Mouse (Mus musculus) ES-CJ7 (cell line): Measurements from ENCODE around the gene Erich3.

ENCODE experiments used
- DNase-seq: peaks from one replicate; pipeline ENCODE4 v3.0.0; 2011; ENCODE audit warnings: low read depth, low spot score

Gene Erich3

DNA sequence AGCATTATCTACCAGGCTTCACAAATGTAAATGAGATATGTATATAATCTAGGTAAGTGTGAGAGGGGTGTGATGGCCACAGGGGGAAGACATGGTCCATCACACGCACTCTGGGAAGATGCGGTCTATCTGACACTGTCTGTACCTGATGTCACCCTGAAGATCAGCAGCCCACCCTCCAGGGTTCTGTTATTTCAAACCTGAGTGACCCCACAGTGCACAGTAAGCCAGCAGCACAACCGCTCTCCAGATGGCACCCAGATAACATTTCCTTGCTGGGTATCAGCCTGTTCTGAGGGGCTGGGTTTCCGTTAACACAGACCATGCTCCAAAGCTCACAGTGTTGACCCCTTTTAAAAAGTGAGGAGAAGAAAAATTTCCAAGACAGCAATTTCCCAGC is 102.7 kb downstream of the Erich3 start:
- DNase-seq, result no peak

DNA sequence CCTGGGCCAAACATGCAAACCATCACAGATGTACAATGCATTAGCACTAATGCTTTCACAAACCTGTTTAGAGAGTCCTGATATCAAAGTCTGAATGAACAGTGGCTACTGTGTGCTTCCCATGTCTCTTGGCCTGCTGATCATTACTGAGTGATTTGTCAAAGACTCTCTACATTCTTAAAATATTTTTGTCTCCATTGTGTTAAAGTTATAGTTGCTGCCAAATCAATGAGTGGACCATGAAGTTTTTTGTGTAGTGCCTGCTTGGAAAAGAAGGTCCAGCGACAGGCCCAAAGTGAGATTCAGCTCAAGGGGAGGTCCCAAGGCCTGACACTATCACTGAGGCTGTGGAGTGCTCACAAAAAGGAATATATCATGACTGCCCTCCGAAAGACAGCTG is 108.0 kb downstream of the Erich3 start:
- DNase-seq, result no peak

DNA sequence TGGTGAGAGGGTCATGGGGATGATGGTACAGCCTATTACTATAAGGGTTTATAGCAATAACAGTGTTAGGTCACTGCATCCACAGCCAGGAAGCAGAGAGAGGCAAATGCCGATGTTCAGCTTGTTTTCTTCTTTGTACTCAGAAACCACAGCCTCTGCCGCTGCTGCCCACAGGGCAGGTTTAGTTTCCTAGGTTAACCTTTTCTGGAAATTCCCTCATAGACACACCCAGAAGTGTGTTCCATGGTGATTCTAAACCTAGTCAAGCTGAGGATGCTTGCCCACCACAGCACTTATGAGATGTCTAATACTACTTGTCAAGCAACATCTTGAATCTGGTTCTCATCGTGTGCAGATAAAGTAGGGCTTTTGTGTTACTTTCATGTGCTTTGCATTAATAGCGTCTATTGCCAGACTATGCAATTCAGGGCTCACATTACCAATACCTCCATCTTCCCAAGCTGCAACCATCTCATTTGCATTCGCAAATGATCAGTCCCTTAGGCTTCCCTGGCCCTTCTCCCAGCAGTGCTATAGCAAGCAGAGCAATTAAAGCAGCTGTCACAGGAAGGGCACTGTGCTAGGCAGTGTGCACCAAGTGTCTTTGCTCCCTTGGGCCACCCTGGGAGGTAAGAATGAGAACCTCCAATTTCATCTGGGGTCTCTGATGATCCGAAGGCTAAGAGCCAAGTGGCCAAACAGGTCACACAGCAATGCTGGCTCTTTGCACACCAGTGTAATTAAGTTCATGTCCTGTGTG is 115.4 kb downstream of the Erich3 start:
- DNase-seq, result no peak

DNA sequence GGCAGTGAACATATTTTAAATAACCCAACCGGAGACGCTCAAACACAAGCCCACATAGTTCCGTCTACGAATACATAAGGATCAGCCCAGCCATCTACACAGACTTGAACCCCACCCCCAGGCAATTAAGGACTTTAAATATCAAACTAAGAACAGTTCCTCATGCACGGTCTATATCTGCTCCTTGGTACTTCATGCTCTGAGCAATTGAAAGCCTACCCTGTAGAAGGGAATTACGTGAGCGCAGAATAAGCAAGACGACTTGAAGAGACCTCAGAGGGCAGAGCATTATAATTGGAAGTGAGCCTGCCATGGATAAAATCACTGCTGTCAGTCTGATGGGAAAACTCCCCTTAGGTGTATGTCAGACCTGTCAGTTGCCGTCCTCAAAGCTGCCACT is 122.7 kb downstream of the Erich3 start:
- DNase-seq, result no peak

DNA sequence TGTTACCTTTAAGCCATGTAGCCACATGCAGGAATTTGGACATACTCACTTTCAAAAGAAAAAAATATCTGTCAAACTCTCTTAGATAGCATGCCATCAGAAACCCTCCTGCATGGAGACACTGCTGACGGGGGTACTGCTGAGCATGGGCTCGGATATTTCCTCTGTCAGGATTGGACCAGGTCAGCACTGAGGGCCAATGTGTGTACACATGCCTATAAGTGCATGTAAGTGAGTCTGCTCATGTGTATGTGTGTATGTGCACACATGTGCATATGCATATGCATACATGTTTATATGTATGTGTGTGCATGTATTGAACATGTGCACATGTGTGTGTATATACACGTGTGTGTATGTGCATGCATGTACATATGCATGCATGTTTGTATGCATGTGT is 124.0 kb downstream of the Erich3 start:
- no peak for DNase-seq

DNA sequence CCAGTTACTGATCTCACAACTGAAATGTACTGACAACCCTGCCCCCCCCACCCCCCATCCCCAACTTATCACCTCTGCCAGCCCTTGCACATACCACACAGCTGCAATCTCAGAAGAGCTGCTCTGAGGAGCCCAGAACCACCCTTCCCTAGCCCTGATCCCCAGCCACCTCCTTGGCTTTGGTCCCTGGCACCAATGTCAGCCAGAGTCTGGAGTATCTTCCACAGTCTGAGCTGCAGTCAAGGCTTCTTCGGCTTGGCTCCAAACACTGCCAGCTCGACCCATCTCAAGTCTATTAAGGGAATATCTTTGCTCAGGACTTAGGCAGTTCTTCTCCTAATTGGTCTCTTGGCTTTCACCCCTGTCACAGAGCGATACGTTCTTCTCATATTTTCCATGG is 129.9 kb downstream of the Erich3 start:
- no peak for DNase-seq

DNA sequence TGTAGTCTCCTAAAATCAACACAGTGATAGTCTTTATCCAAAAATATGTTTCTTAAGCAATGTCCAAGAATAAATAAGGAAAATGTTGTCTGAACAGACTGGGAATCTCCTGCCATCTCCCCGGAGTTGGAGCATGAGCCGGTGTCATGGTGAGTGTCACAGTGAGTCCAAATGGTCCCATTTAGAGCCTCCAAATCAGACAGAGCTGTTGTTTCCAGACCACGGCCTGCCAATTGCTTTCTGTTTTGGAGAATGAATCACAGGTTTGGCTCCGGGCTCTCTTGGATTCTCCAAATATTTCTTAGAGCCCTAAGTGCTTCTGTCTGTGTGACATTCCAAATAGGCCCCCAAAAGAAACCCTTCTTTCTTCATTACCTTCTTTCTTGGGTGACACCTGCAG is 135.1 kb downstream of the Erich3 start:
- DNase-seq, result no peak

DNA sequence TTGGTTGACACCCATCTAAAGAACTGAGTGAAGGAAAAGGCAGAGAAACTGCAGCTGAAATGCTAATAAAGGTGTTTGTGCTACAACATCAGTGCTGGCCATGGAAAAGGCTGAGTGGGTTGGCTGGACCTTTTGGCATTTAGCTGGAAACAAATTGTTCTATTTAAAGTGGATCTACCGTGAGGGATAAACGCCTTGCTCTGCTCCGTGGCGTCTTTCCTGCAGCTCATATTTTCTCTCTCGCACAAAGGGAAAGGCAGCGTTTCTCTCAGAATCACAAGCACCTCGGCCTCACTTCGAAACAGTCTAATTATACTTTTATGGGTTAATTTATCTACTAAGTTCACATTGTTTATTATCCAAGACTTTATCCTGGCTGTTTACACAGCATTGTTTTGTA is 136.8 kb downstream of the Erich3 start:
- no peak for DNase-seq

DNA sequence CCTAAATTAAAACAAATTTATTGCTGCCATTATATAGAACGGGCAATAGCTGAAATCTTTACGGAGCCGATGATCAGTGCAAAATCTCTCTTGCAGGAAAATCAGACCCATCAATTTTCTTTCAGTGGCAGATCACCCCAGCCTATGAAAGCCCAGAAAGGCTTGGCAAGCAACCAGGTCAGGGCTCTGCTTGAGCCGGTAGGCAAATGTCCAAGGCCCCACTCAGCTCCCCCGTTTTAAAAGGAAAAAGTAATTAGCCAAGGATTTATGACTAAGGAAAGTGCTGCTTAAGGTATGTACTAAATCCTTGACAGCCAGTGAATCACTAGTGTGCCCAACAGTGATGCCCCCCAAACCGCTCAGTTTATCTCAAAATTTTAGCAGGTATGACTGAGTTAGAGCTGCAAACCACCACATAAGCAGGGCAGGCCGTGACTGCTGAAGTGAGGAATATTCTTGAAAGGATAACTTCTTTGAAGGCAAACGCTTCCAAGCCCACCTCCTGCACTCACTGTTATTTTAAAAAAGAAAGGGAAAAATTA is 137.3 kb downstream of the Erich3 start:
- DNase-seq, result no peak

DNA sequence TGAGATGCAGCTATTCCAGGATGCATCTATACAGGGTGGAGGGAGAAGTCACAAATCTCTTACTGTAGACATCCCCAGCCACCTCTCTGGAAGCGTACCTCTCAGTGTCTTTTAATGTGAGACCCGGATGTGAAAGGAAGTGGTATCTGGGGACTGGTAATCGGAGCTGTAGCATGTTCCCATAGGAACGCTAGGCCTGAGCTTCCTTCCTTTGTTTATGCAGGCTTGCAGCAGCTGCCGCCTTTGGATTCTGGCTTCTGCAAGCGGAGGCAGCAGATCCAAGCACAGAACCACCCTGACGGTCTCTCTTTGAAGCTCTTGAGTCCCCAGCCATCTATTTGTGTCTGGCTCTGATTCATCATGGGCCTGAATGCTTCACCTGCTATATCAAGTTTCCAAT is 143.0 kb downstream of the Erich3 start:
- no peak for DNase-seq

DNA sequence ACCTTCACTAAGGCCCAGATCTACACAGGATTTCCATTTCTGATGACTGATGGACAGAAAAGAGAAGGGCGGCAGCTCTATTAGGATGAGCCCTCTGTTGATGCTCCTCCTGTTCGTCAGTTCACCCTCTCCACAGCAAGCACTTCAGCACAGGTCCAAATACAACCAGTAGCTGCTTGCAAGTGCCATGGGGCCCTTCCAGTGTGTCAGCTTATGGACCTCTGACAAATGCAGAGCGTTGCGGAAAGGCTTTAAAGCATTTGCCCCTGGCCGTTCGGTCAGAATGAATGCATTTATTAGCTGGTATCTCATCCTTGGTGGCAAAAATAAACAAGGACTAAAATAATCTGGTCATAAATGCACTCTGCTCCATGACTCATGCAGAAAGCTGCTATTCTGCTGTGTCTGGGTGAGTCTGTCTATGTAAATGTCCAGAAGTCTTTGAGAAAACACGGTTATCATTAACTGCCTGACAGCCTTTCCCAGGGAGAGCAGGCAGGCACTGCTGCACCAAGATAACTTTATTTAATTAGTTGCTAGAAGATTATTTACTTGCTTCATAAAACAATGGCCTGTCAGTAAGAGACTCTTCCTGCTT is 146.7 kb downstream of the Erich3 start:
- DNase-seq, result no peak

DNA sequence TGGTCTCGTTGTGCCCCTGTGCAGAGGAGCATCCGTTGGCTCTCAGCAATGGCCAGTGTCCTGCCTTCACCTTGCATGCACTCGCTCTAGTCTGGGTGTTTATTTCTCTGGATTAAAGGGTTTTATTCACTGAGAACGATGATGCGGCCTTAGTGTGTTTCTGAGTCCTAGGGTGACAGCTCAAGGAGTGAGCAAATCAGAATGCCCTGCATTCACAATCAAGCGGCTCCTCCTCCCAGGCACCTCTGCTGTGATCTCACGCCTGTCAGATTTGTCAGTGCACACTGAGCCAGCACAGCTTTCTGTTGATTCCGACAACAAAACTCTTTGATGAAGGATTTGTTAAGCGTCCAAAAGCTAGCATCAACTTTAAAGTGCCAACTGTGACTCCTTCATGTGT is 147.6 kb downstream of the Erich3 start:
- DNase-seq, result no peak

DNA sequence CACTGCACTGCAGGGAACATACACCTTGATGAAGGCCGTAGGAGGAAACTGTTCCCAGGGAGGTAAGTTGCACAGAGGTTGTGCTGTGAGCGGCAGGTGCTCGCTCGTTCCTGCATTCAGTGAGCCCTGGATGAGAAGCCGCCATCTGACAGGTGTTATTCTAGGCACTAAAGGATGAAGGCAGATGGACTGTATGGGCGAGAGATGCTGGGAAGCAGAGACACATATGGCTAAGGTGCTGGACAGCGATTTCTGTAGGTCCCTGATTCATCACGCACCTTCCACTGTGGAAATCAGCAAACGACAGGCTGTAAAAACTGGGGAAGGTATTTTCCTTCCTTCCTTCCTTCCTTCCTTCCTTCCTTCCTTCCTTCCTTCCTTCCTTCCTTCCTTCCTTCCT is 148.2 kb downstream of the Erich3 start:
- DNase-seq, result no peak

DNA sequence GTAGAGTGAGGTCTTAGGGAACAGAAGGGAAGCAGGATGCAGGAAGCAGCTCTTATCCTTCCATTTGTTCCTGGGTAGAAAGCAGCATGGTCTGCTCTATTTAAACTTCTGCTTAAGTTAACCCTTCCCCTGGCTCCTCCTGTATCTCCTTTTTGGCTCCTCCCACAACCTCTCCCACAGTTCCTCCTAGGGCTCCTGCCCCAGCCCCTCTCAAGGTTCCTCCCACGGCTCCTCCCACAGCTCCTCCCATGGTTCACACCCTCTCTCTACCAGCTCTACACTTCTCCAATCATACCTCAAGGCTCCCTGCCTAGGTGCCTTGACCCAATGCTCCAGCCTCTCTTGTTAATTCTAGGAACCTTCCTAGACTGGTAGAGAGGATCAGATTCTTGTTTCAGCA is 149.2 kb downstream of the Erich3 start:
- no peak for DNase-seq

DNA sequence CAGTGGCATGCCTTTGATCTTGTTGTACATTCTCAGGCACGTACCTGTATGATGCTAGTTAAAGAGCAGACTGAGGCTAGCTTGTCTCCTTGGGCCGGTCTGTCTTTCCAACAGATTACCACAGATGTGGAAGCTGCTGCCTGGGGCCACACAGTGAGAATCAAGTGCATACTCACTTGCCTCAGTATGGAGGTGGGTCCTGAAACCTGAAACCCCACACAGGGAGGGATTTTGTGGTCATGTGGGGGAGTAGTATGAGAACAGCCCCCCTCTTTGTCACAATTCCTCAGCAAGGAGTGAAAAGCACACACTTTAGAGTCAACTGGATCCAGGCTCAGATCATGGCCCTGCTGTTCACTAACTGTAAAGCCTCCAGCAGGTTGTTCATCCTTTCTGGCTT is 151.9 kb downstream of the Erich3 start:
- no peak for DNase-seq

DNA sequence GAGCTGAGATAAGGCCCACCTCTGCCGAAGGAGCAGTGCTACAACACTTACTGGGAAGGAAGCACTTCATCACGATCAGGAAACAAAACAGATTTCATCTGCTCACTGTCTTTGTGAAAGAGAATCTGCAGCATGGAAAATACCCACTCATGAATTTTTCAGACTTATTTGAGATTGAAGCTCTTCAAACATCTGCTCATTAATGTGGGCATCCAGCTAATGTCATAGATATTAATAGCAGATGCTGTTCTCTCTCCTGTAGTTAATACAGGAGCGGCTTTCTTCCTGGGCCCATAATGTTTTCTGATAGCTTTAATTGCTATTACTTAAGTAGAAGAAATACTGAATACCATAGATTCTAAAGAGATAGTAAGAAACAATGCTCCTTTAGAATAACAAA is 152.6 kb downstream of the Erich3 start:
- no peak for DNase-seq

DNA sequence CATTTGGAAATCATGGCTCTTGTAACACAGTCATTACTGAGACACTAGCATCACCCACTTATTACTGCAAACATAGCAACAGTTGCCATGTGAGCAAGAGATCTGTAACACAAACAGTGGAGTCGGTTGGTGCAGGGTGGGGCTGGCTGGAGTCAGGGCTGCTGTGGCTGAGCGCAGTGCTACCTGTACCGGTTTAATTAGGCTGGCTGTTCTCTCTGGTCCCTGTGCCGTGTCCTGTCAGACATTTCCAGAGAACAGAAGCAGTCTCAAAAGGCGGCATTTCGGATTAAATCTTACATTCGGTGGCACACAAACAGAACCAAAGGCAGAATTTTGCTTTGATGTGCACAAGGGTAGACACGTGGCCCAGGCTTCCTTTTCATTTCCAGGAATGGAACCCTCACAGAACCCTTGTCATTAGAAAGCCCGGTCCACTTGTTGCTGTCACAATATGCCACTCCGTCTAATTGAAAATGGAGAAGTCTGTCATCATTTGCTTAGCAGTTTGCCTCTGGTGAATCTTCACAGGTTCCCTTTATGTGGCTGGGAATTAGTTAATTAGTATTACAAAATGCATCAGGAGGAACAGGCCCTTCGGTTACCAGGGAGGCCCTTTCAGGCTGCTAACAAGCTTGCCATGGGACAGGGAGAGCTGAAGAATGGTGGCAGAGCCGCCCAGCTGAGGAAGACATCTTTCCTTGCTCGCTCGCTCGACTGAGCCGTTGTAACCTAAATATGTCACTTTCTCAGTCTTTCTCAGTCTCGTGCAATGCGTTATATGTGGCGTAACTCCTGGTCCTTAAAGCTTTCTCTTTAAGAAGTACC is 153.4 kb downstream of the Erich3 start:
- no peak for DNase-seq
